Mouse (Mus musculus): ENCODE measurements at regions not wholly inside any gene's neighbourhood (a gene's known extent, or its start where the extent isn't known, plus 50 kb on each side); places are given as distances from the start of the nearest gene placed in this dataset.

- no peak for TF ChIP-seq E2F4 (IDR thresholded peaks at IDR 0.05; ENCODE audit: insufficient read depth)
- TF ChIP-seq TCF3 (IDR thresholded peaks at IDR 0.05; ENCODE audit: insufficient read length, low read depth): no peak
- TF ChIP-seq POLR2A (IDR thresholded peaks at IDR 0.05; ENCODE audit: insufficient read length, low read depth): no peak
- no peak for TF ChIP-seq MAX (IDR thresholded peaks at IDR 0.05; ENCODE audit: low read depth)
Observed at GRCm38 (mm10) chr11:45539459-45539858, 312.4 kb upstream of the Clint1 start.
